Mouse (Mus musculus) ES-E14 (cell line): ENCODE results near the gene Fbxl16. TPM values are rescaled to one million over a fixed set of nuclear protein-coding genes. Genes with fewer than 3 reads are reported as not detected.

Source experiments
- DNase-seq: peaks from one replicate; pipeline ENCODE4 v3.0.0-alpha.2; 2013; ENCODE audit warnings: low read depth, low spot score
- H3K27ac ChIP-seq: 2 replicates; pipeline ENCODE4 v1.5.1; 2012; ENCODE audit warnings: low read depth, mild to moderate bottlenecking, low read length, moderate library complexity, mixed read lengths; ENCODE audit not compliant: poor library complexity, insufficient read depth, severe bottlenecking
- H3K36me3 ChIP-seq: 2 replicates; pipeline ENCODE4 v1.6.1; 2012; ENCODE audit warnings: mild to moderate bottlenecking, low read length, moderate library complexity, mixed read lengths; ENCODE audit not compliant: control insufficient read depth, poor library complexity, insufficient read depth, severe bottlenecking
- H3K4me1 ChIP-seq, 2 experiments: fragments of 150-350 bp in 1 of 2; sonication (generic) in 1 of 2; 2 replicates each; pipeline ENCODE4 v1.6.1; 2012; ENCODE audit warnings: low read length in 2 of 2, mild to moderate bottlenecking in 1 of 2, mixed read lengths in 1 of 2; ENCODE audit not compliant: control insufficient read depth in 2 of 2, insufficient read depth in 2 of 2, poor library complexity in 1 of 2
- H3K4me3 ChIP-seq, 2 experiments: fragments of 150-350 bp in 1 of 2; sonication (generic) in 1 of 2; 2 replicates each; pipeline ENCODE4 v1.5.1; 2012; ENCODE audit warnings: low read length in 2 of 2, low read depth in 1 of 2, mild to moderate bottlenecking in 1 of 2, mixed read lengths in 1 of 2; ENCODE audit not compliant: insufficient read depth in 1 of 2, poor library complexity in 1 of 2, severe bottlenecking in 1 of 2
- H3K9ac ChIP-seq: 2 replicates; pipeline ENCODE4 v1.6.1; 2012; ENCODE audit warnings: low read depth, mild to moderate bottlenecking, low read length, mixed read lengths; ENCODE audit not compliant: poor library complexity, insufficient read depth, severe bottlenecking
- H3K9me3 ChIP-seq: fragments of 150-350 bp; sonication (generic); 2 replicates; pipeline ENCODE4 v1.6.1; 2012; ENCODE audit warnings: low read depth, mild to moderate bottlenecking, low read length; ENCODE audit not compliant: control insufficient read depth, insufficient read depth
- CHD2 ChIP-seq: IDR thresholded peaks from 2 replicates; pipeline ENCODE4 v1.6.1; 2014; ENCODE audit warnings: mild to moderate bottlenecking, low read depth, low read length, inconsistent platforms
- HCFC1 ChIP-seq: IDR thresholded peaks from 2 replicates; pipeline ENCODE4 v1.6.1; 2012; ENCODE audit warnings: low read length, inconsistent platforms, borderline replicate concordance; ENCODE audit not compliant: insufficient read depth
- MAFK ChIP-seq: IDR thresholded peaks from 2 replicates; pipeline ENCODE4 v1.6.1; 2014; ENCODE audit warnings: mild to moderate bottlenecking, low read depth, low read length, inconsistent platforms; ENCODE audit not compliant: insufficient read depth
- ZC3H11A ChIP-seq: IDR thresholded peaks from 2 replicates; pipeline ENCODE4 v1.6.1; 2012; ENCODE audit warnings: low read depth, mild to moderate bottlenecking, inconsistent platforms, low read length, borderline replicate concordance
- ZNF384 ChIP-seq: IDR thresholded peaks from 2 replicates; pipeline ENCODE4 v1.6.1; 2012; ENCODE audit warnings: low read depth, low read length, inconsistent platforms
- in situ Hi-C, 2 experiments: fragments of 600-800 bp; cut with MboI; formaldehyde crosslinking; loops; one replicate each; pipeline ENCODE4 v1.15.1; 2025; ENCODE audit warnings: low sequenced_read_pairs in 2 of 2, inconsistent platforms in 1 of 2; ENCODE audit not compliant: unreplicated experiment in 2 of 2
- total RNA-seq: library from RNA; depleted of rRNA; stranded (reverse); fragments of 300-350 nt; gene quantifications from 2 replicates; pipeline ENCODE4 v1.2.3, GENCODE M21; 2012; rRNA removed

Fbxl16 gene
- 1.7 TPM in 2 replicates for total RNA-seq

GRCm38 (mm10) chr17:25808789-25809605, at the start of gene Fbxl16:
Gene Fbxl16 (plus strand): TSS chr17:25809085.
- H3K4me1 ChIP-seq = peaks cover 0 to 5% of the 10 kb centered on the region in 2 experiments; a peak in 2 of 4 replicates
- peak within 1 kb of the TSS; percentile 69 for H3K9ac ChIP-seq
- no peak for DNase-seq
- in situ Hi-C loops = no loop called here
- H3K9me3 ChIP-seq = no peaks in the 10 kb centered on the region
- TF ChIP-seq CHD2 (no peak), HCFC1 (no peak), MAFK (no peak), ZNF384 (no peak), ZC3H11A (no peak)
- no peaks in the 10 kb centered on the region for H3K36me3 ChIP-seq
- peak within 1 kb of the TSS; percentile 68 to 76 for H3K4me3 ChIP-seq
- H3K27ac ChIP-seq = no peak within 1 kb of the TSS

GRCm38 (mm10) chr17:25760148-25760547, 48.7 kb upstream of the Fbxl16 start:
- no peak for DNase-seq
- no peak overlapping the region for H3K4me3 ChIP-seq
- H3K36me3 ChIP-seq = no peaks in the 10 kb centered on the region
- no peaks in the 10 kb centered on the region for H3K9me3 ChIP-seq
- no peak overlapping the region for H3K27ac ChIP-seq
- no peak overlapping the region for H3K9ac ChIP-seq
- in situ Hi-C loops = no loop called here
- H3K4me1 ChIP-seq = peaks cover 13 to 40% of the 10 kb centered on the region in 2 experiments
- TF ChIP-seq ZNF384 = no peak
- no peak for TF ChIP-seq CHD2

- no peaks in the 10 kb centered on the region for H3K36me3 ChIP-seq
- TF ChIP-seq ZC3H11A (no peak), CHD2 (no peak), HCFC1 (no peak), MAFK (no peak), ZNF384 (no peak)
- no peak overlapping the region for H3K27ac ChIP-seq
- H3K9me3 ChIP-seq = no peaks in the 10 kb centered on the region
- no peak overlapping the region for H3K4me3 ChIP-seq
- DNase-seq = no peak
- in situ Hi-C loops = no loop called here
- peaks cover 8 to 27% of the 10 kb centered on the region in 2 experiments for H3K4me1 ChIP-seq
- H3K9ac ChIP-seq = no peak overlapping the region
Measured at GRCm38 (mm10) chr17:25761561-25761970, 47.3 kb upstream of the Fbxl16 start.

GRCm38 (mm10) chr17:25762591-25762990, 46.3 kb upstream of the Fbxl16 start:
- Histone ChIP-seq H3K36me3 (no peaks in the 10 kb centered on the region), H3K9ac (no peak overlapping the region), H3K27ac (no peak overlapping the region), H3K4me1 (peaks cover 8 to 18% of the 10 kb centered on the region in 2 experiments), H3K4me3 (no peak overlapping the region), H3K9me3 (no peaks in the 10 kb centered on the region)
- in situ Hi-C loops = no loop called here
- no peak for DNase-seq
- TF ChIP-seq ZC3H11A = no peak
- TF ChIP-seq ZNF384 = no peak
- TF ChIP-seq MAFK = no peak
- no peak for TF ChIP-seq CHD2
- no peak for TF ChIP-seq HCFC1

- Histone ChIP-seq H3K9me3 (no peaks in the 10 kb centered on the region), H3K27ac (no peak overlapping the region), H3K4me3 (no peak overlapping the region), H3K9ac (no peak overlapping the region), H3K4me1 (peaks cover 4 to 10% of the 10 kb centered on the region in 2 experiments; a peak in 2 of 4 replicates), H3K36me3 (no peaks in the 10 kb centered on the region)
- in situ Hi-C loops = no loop called here
- TF ChIP-seq HCFC1 (no peak), MAFK (no peak), ZC3H11A (no peak), ZNF384 (no peak), CHD2 (no peak)
- no peak for DNase-seq
Measured at GRCm38 (mm10) chr17:25765886-25766285, 43.0 kb upstream of the Fbxl16 start.
